Mouse (Mus musculus) hindbrain, embryonic 10.5 days (tissue): ENCODE measurements around the gene 9930021J03Rik. TPM values are rescaled to one million over a fixed set of nuclear protein-coding genes. Genes with fewer than 3 reads are reported as not detected.

Source experiments
- DNase-seq: peaks from one replicate; pipeline ENCODE4 v3.0.0-alpha.2; 2017; ENCODE audit warnings: low spot score
- H3K27ac ChIP-seq: fragments of 300-500 bp; sonication (generic); 2 replicates; pipeline ENCODE4 v1.5.1; 2016; ENCODE audit warnings: mild to moderate bottlenecking, moderate library complexity
- H3K27me3 ChIP-seq: fragments of 300-500 bp; sonication (generic); 2 replicates; pipeline ENCODE4 v1.6.1; 2016; ENCODE audit warnings: mild to moderate bottlenecking; ENCODE audit not compliant: poor library complexity, insufficient read depth, severe bottlenecking
- H3K36me3 ChIP-seq: fragments of 300-500 bp; sonication (generic); 2 replicates; pipeline ENCODE4 v1.6.1; 2016; ENCODE audit warnings: mild to moderate bottlenecking, moderate library complexity
- H3K4me1 ChIP-seq: fragments of 300-500 bp; sonication (generic); replicated peaks from 2 replicates; pipeline ENCODE4 v1.6.1; 2016; ENCODE audit warnings: mild to moderate bottlenecking
- H3K4me3 ChIP-seq: fragments of 300-500 bp; sonication (generic); 2 replicates; pipeline ENCODE4 v1.5.1; 2016; ENCODE audit warnings: mild to moderate bottlenecking, moderate library complexity
- H3K9me3 ChIP-seq: fragments of 300-500 bp; sonication (generic); 2 replicates; pipeline ENCODE4 v1.6.1; 2016; ENCODE audit warnings: mild to moderate bottlenecking, moderate library complexity
- WGBS: fragments of 180-500 bp; shearing (Covaris S2); methylation state at CpG from one replicate; pipeline ENCODE4 v1.1.7; 2016; 5-methylcytosine and 5-hydroxymethylcytosine counted together
- polyA plus RNA-seq: library from polyadenylated mRNA; unstranded; fragments of >200 nt; fragmentation: Nextera tagmentation; extraction: Ambion mirVana; gene quantifications from 2 replicates; pipeline ENCODE4 v1.2.1, GENCODE M21; 2016

9930021J03Rik gene
- polyA plus RNA-seq, 1 experiment from 2014 or later, result 4.1 TPM

- Histone ChIP-seq H3K4me1 (no peaks in the 10 kb centered on the region), H3K4me3 (no peak overlapping the region), H3K27ac (no peak overlapping the region), H3K36me3 (no peaks in the 10 kb centered on the region), H3K27me3 (no peaks in the 10 kb centered on the region), H3K9me3 (no peaks in the 10 kb centered on the region)
- no peak for DNase-seq
- 74% methylated on average over 5 of the region's 5 CpGs for WGBS
Observed at GRCm38 (mm10) chr19:29828558-29828957, 22.8 kb upstream of the 9930021J03Rik start.

DNA sequence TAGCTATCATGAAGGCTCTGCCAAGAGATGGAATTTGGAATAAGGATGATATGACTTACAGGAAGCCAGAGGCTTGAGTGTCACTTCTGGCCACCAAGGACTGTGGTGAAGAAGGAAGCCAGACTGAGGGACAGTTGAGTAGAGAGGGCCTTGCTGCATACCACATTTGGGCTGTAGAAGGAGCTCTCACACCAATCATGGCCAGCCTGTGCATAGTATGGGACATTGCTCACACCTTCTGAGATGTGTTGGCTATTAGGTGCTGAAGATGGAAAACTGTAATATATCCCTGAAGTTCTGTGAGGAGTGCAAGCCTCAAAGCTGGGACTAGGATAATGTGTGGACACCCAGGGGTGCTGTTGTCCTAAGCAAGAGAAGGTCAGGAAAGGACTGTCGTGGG lies 20.9 kb upstream of the 9930021J03Rik start:
- H3K9me3 ChIP-seq, result no peaks in the 10 kb centered on the region
- H3K36me3 ChIP-seq, result no peaks in the 10 kb centered on the region
- DNase-seq, result no peak
- H3K4me1 ChIP-seq, result no peaks in the 10 kb centered on the region
- H3K4me3 ChIP-seq, result no peak overlapping the region
- H3K27ac ChIP-seq, result no peak overlapping the region
- 79% methylated on average over 1 of the region's 1 CpGs for WGBS
- H3K27me3 ChIP-seq, result no peaks in the 10 kb centered on the region

GRCm38 (mm10) chr19:29825003-29825402 lies 19.2 kb upstream of the 9930021J03Rik start:
- WGBS, result 75% methylated on average over 2 of the region's 2 CpGs
- no peak overlapping the region for H3K4me3 ChIP-seq
- H3K27ac ChIP-seq, result no peak overlapping the region
- H3K36me3 ChIP-seq, result no peaks in the 10 kb centered on the region
- no peaks in the 10 kb centered on the region for H3K27me3 ChIP-seq
- no peaks in the 10 kb centered on the region for H3K4me1 ChIP-seq
- H3K9me3 ChIP-seq, result no peaks in the 10 kb centered on the region
- no peak for DNase-seq

DNA sequence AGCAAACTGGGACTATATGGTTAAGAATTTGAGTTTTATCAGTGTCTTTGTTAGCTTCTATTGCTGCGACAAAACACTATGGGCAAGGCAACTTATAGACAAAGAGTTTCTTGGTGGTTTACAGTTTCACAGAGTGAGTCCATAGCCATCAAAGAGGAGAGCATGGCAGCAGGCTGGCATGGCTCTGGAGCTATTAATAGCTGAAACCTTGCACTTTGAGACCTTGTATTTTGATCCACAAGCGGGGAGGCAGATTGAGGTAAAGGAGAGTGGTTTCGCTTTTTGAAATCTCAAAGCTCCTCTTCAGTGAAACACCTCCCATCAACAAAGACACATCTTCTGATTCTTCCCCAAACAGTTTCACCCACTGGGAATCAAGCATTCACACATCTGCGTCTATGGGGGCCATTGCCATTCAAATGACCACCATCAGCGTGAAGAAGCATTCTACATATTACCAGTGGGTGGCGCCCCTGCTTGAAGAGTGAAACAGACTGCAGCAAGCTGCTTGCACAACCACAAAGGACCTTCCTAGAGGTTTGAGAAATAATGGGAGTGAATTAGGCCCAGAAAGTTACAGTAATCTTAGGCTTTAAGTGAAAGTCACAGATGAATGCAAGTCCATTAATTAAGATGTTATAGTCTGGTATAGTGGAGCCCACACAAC lies 18.4 kb upstream of the 9930021J03Rik start:
- peak; percentile 56 for DNase-seq
- no peaks in the 10 kb centered on the region for H3K4me1 ChIP-seq
- H3K9me3 ChIP-seq, result no peaks in the 10 kb centered on the region
- 50% methylated on average over 6 of the region's 6 CpGs for WGBS
- no peaks in the 10 kb centered on the region for H3K27me3 ChIP-seq
- no peak overlapping the region for H3K27ac ChIP-seq
- H3K36me3 ChIP-seq, result no peaks in the 10 kb centered on the region
- H3K4me3 ChIP-seq, result no peak overlapping the region

GRCm38 (mm10) chr19:29823456-29824010 lies 17.7 kb upstream of the 9930021J03Rik start:
- Histone ChIP-seq H3K9me3 (no peaks in the 10 kb centered on the region), H3K4me3 (no peak overlapping the region), H3K4me1 (no peaks in the 10 kb centered on the region), H3K27me3 (no peaks in the 10 kb centered on the region), H3K27ac (no peak overlapping the region), H3K36me3 (no peaks in the 10 kb centered on the region)
- DNase-seq, result no peak
- WGBS, result 66% methylated on average over 12 of the region's 12 CpGs

DNA sequence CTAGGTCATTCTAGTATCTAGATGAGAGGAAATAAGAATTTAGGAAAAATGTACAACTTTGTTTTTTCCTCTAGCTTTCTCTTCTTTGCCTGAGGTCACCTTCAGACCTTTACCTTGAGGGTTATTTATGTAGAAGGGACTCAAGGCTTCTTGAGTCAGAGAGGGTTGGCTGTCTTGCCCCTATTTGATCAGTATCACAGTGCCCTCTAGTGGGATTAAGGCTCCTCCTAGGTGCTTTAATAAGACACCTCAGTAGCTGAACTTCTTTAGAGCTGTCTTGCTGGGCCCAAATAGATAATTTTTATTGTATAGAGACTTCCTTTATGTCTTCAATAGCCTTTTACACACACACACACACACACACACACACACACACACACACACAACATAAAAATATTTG lies 15.2 kb upstream of the 9930021J03Rik start:
- Histone ChIP-seq H3K4me1 (peaks cover under 1% of the 10 kb centered on the region; the same call in 1 of the 2 replicates), H3K4me3 (no peak overlapping the region), H3K27me3 (no peaks in the 10 kb centered on the region), H3K36me3 (no peaks in the 10 kb centered on the region), H3K9me3 (no peaks in the 10 kb centered on the region), H3K27ac (no peak overlapping the region)
- DNase-seq, result no peak

DNA sequence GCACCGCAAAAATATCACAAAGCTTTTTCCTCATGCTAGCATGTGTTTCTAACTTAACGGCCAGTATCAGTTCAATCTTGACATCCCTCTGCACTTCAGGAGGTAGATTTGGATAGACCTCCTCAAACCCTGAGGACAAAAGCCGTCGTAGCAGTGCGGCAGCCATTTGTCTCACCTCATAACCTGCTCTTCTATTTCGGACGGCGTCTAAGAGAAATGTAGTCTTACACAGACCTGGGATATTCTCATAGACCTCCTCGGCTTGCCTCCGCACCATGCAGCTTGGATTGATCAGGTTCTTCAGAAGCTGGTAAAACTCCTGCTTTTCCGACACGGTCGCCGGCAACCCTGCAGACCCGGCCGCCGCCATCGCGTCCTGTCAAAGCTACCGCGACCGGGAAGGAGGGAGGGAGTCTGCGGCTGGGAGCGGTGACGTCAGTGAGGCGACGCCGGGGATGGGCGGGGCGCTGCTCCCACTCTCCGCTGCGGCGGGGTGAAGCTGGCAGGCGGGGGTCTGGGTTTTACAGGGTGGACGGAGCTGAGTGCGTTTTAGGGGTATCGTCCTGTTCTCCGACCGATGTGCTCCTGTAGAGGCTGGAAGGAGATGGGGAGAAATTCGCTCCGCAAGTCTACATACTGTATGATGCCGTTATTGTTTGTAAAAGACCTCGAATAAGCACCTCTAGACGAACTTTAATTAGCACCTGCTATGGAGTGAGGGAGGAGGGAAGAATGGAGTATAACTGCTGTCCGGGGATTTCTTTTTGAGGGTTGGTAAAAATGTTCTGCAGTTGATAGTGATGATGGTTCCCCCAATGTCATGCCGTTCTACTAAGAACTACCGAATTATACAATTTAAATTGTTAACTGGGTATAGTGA lies 7.0 kb upstream of the 9930021J03Rik start, which contains the start of gene Ranbp6:
TSS of gene Ranbp6 (minus strand) at position 394 of the 880 bp plus-strand sequence.
- DNase-seq, result peak; percentile 89
- Histone ChIP-seq H3K27me3 (no peaks in the 10 kb centered on the region), H3K9me3 (no peaks in the 10 kb centered on the region), H3K4me1 (peaks cover 21% of the 10 kb centered on the region), H3K27ac (peak within 1 kb of the TSS; percentile 87), H3K4me3 (peak within 1 kb of the TSS; percentile 78), H3K36me3 (peaks cover 33% of the 10 kb centered on the region)
- 1% methylated on average over 47 of the region's 47 CpGs for WGBS

- no peaks in the 10 kb centered on the region for H3K9me3 ChIP-seq
- no peak overlapping the region for H3K4me3 ChIP-seq
- H3K36me3 ChIP-seq, result peaks cover 33% of the 10 kb centered on the region
- DNase-seq, result no peak
- 96% methylated on average over 5 of the region's 5 CpGs for WGBS
- no peak overlapping the region for H3K27ac ChIP-seq
- no peaks in the 10 kb centered on the region for H3K27me3 ChIP-seq
- H3K4me1 ChIP-seq, result peaks cover 17% of the 10 kb centered on the region
Observed at GRCm38 (mm10) chr19:29810022-29810421, 4.2 kb upstream of the 9930021J03Rik start.

- Histone ChIP-seq H3K27ac (peak overlapping the region; percentile 97), H3K4me1 (peaks cover 19% of the 10 kb centered on the region), H3K4me3 (peak overlapping the region; percentile 74), H3K27me3 (no peaks in the 10 kb centered on the region), H3K36me3 (peaks cover 21% of the 10 kb centered on the region), H3K9me3 (no peaks in the 10 kb centered on the region)
- WGBS, result under 1% methylated on average over 72 of the region's 72 CpGs
- peak; percentile 74 for DNase-seq
Observed at GRCm38 (mm10) chr19:29805101-29805916, 480 bp downstream of the 9930021J03Rik start.

DNA sequence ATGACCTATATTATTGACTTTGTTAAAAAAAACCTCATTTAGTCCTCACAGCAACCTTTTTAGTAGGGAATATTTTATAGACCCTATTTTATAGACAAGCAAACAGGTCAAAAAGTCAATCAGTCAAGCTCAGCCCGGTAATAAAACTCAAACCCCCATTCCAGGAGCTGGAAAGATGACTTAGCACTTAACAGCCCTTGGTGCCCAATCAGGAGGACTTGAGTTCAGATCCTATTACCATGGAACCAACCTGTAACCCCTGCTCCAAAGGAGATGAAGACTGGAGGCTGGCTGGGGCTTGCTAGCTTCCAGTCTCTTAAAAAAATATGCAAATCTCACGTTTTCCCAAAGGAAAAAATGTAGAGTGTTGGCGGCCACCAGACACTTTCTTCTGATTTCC lies 1.8 kb downstream of the 9930021J03Rik start:
- peak overlapping the region; percentile 74 for H3K4me3 ChIP-seq
- H3K4me1 ChIP-seq, result peaks cover 19% of the 10 kb centered on the region
- DNase-seq, result no peak
- H3K27ac ChIP-seq, result no peak overlapping the region
- H3K27me3 ChIP-seq, result no peaks in the 10 kb centered on the region
- peaks cover 13% of the 10 kb centered on the region for H3K36me3 ChIP-seq
- WGBS, result 57% methylated on average over 3 of the region's 3 CpGs
- H3K9me3 ChIP-seq, result no peaks in the 10 kb centered on the region

GRCm38 (mm10) chr19:29797371-29797770 lies 8.4 kb downstream of the 9930021J03Rik start:
- H3K4me3 ChIP-seq, result no peak overlapping the region
- WGBS, result 84% methylated on average over 3 of the region's 3 CpGs
- H3K27ac ChIP-seq, result no peak overlapping the region
- peaks cover 5% of the 10 kb centered on the region; the same call in 1 of the 2 replicates for H3K36me3 ChIP-seq
- DNase-seq, result no peak
- no peaks in the 10 kb centered on the region for H3K27me3 ChIP-seq
- no peaks in the 10 kb centered on the region for H3K9me3 ChIP-seq
- no peaks in the 10 kb centered on the region for H3K4me1 ChIP-seq

DNA sequence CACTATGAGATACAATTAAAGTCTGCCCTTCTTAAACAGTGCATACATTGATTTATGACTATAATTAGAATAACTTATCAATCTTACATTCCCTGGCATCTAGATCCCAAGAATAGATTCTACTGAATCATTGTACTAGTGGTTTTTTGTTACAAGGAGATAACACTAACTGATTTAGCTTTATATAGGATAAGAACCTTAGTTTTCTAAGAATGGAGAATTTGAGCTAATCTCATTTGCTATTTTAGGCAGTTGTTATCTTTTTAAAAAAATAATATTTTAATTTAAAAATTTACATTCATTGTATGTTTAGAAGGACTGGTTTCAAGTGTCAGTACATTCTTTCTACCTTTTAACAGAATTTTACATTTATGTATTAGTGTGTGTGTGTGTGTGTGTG lies 17.8 kb downstream of the 9930021J03Rik start:
- Histone ChIP-seq H3K27ac (no peak overlapping the region), H3K4me3 (no peak overlapping the region), H3K4me1 (no peaks in the 10 kb centered on the region), H3K9me3 (no peaks in the 10 kb centered on the region), H3K27me3 (no peaks in the 10 kb centered on the region), H3K36me3 (peaks cover 12% of the 10 kb centered on the region)
- no peak for DNase-seq
